Mouse (Mus musculus): ENCODE results near the gene Pabpn1l.

Gene Pabpn1l

GRCm38 (mm10) chr8:122622727-122623126 lies at the start of gene Pabpn1l:
Gene Pabpn1l, minus strand, starts transcription at chr8:122622739.
- no peak for DNase-seq

GRCm38 (mm10) chr8:122671894-122672293 lies 49.4 kb upstream of the Pabpn1l start:
- DNase-seq = no peak

GRCm38 (mm10) chr8:122670718-122671117 lies 48.2 kb upstream of the Pabpn1l start:
- DNase-seq = no peak

DNA sequence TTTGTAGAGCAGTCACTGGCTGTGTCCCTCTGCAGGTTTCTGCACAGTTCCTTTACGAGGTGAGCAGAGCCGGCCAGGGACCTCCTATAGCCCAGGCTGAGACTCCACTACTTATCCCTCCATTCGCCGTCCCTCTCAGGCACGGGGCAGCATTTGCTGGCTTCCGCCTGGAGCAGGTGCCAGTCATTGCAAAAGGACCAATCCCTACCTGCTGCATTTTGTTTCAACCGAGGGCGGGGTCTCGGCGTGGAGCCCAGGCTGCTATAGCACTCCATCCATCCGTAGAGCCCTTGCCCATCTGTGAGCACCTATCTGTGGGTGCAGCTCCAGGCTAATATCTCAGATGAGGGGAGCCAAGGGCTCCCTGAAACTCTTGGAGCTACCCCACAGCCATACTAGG lies 47.5 kb upstream of the Pabpn1l start:
- DNase-seq = no peak

GRCm38 (mm10) chr8:122669370-122669769 lies 46.8 kb upstream of the Pabpn1l start:
- no peak for DNase-seq

DNA sequence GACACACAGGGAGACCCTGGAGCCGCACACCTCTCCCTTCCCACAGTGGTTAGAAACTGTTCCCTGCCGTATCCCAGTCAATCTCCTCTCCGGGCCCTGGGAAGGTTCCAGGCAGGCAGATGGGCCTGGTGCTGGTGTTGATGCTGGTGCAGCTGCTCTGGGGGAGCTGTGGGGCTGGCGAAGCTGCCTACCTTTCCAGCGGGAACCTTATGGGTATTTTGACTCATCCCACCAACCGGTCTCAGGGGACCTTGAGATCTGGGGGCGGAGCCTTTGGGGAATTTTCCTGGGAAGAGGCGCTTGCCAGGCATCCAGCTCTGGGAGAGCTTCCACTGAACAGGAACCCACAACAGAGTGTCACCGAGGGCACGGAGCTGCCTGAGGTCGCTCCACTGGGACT lies 45.3 kb upstream of the Pabpn1l start:
- DNase-seq = no peak

GRCm38 (mm10) chr8:122666827-122667226 lies 44.3 kb upstream of the Pabpn1l start:
- DNase-seq = peak; percentile 62 to 65

GRCm38 (mm10) chr8:122666338-122666764 lies 43.8 kb upstream of the Pabpn1l start:
- DNase-seq = no peak

GRCm38 (mm10) chr8:122665667-122666316 lies 43.3 kb upstream of the Pabpn1l start:
- DNase-seq = no peak

DNA sequence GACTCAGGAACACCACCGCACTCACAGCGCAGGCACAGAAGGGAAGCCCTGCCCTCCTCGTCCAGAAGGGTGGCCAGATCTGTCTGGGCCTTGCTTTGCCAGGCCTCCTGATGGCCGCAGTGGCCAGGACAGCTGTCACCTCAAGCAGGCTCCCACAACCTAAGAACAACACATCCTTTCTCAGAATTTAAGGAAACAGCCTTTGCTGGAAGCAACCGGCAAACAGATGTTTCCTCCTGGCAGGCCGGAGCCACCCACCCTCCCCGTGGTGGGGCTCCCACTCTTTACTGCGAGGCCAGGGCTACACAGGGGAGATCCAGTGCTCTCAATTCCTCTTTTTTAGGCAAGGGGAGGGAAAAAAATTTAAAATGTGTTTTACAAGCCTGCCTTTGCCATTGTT lies 42.7 kb upstream of the Pabpn1l start:
- DNase-seq = no peak

GRCm38 (mm10) chr8:122663670-122664069 lies 41.1 kb upstream of the Pabpn1l start:
- no peak for DNase-seq

GRCm38 (mm10) chr8:122663106-122663505 lies 40.6 kb upstream of the Pabpn1l start:
- DNase-seq = no peak

DNA sequence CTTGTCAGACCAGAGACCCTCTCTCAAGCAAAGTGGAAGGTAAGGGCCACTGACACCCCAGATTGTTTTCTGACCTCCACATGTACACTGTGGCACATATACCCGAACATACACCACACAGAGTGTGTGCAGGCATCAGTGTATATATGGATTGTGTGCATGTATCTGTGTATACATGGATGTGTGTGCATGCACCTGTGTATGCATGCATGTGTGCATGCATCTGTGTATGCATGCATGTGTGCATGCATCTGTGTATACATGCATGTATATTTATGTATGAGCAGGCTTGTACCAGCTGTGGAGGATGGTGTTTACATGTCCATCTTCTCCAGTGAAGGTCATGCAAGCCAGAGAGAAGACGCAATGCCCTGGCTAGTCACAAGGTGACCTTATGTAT lies 39.4 kb upstream of the Pabpn1l start:
- no peak for DNase-seq

- no peak for DNase-seq
Measured at GRCm38 (mm10) chr8:122661138-122661537, 38.6 kb upstream of the Pabpn1l start.

DNA sequence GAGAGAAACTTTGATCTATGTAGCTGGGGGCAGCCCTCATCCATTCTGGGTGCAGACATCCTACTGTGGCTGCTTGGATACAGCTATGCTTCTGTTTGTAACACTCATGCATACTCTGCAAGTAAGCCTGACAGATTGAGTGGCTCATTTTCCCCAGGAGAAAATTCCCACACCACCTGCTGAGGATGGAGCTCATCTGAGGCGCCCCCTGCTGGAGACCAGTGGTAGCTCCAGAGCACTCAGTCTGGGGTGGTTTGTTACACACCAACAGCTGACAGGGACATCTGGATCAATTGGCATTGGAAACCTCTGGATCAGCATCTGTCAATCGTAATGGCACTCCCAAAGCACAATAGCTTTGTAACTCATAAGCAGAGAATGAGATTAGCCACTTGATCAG lies 37.5 kb upstream of the Pabpn1l start:
- no peak for DNase-seq

GRCm38 (mm10) chr8:122658807-122659160 lies 36.2 kb upstream of the Pabpn1l start:
- DNase-seq = no peak

GRCm38 (mm10) chr8:122658149-122658806 lies 35.7 kb upstream of the Pabpn1l start:
- DNase-seq = no peak

DNA sequence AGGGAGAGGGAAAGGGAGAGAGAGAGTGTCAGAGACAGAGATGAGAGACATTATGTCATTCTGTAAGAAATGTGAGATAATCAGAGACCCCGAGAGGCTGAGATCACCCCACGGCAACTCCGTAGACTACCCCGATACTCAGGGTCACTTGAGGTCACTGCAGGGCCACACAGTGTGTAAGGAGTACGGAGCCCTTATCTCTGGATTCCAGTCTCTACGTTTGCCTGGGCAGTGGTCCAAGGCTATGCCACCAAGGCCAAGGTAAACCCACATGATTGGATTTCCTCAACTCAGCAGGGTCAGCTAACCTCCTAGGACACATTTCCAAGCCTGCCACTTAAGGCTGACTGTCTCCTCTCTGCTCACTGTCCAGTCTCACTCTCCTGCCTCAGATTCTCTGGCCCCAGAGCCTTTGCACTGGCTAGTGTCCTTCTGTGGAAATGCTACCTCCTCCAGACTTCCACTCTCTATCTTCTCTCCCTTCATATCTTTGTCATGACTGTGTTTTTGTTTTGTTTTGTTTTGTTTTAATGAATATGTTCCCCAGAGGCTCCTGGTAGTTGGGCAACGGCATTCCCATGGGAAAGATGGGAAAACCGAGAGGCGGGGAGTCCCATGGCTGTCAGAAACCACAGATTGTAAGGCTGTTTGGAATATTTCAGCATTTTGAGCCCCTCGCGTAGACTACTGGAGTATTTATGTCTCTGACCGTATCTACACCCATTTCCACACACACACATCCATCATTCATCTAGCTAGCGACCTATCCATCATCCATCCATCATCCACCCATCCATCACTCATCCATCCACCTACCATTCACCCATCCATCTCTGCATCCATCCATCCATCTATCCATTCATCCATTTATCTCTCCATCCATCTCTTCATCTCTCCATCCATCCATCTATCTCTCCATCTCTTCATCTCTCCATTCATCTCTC lies 33.8 kb upstream of the Pabpn1l start:
- no peak for DNase-seq

GRCm38 (mm10) chr8:122654768-122655167 lies 32.2 kb upstream of the Pabpn1l start:
- no peak for DNase-seq

DNA sequence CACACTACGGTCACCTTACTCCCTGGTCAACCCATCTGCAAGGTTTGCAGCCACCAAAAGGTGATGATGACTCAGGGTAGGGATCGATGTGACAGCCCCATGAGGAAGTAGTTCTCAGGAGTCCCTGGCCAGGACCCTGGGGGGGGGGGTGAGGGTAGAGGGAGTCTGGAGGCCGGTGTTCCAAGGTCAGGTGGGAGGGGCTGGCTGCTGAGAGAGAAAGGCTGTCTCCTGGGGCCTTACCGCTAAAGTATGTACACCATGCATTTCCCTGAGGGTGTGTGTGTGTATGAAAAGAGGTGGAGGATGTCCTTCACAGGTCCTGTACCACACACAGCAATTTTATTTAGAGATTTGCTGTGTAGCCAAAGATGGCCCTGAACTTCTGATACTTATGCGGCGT lies 30.1 kb upstream of the Pabpn1l start:
- DNase-seq = no peak

GRCm38 (mm10) chr8:122651326-122651921 lies 28.9 kb upstream of the Pabpn1l start:
- no peak for DNase-seq

DNA sequence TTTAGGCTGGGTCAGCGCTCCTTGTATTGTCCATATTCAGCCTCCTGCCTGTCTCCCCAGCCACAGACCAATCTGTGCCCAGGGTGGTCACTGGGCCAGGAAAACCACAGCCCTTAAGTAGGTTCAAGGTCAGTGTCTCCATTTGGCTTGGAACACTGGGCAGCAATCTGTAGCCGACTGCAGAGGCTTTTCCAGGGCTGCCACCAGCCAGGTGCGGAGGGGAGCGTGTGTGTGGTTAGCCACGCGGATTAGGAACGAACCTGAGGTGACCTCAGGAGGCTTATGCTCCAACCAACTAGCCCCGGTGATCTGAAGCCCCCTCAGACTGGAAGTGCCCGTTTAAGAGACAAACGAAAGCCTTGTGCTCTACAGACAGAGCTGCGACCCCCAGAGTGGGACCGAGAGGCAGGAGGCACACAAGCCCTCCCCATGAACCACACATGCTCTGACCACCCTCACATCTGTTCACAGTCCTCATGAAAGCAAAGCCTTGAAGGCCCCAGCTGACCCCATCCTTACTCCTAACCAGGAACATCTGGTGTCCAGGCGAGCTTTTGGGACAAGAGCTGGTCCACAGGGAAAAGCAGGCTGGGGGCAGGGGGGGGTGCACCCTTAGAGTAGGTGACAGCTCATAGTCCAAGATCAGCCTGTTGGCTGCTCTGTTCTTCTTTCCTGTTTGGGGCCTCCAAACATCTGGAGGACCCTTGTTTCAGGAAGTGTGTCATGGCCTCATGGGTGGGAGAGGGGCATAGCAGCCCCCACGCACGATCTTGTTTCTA lies 25.8 kb upstream of the Pabpn1l start:
- no peak for DNase-seq

Data from thymus, adult 18-20 months (tissue).